Mouse (Mus musculus) stomach, embryonic 14.5 days (tissue): ENCODE measurements around the gene Nkain4. TPM values are rescaled to one million over a fixed set of nuclear protein-coding genes. Genes with fewer than 3 reads are reported as not detected.

Experiments used
- ATAC-seq: fragments of 200-750 bp; cut with Nextera tagmentation; 2 replicates; pipeline ENCODE4 v1.8.0; 2017; ENCODE audit warnings: low read depth, moderate TSS enrichment; ENCODE audit not compliant: insufficient number of reproducible peaks, insufficient read depth, low FRiP score
- H3K27ac ChIP-seq: fragments of 300-500 bp; sonication (generic); 2 replicates; pipeline ENCODE4 v1.5.1; 2014; ENCODE audit warnings: mild to moderate bottlenecking, low read length, moderate library complexity, mixed read lengths
- H3K27me3 ChIP-seq: fragments of 300-500 bp; sonication (generic); 2 replicates; pipeline ENCODE4 v1.6.1; 2014; ENCODE audit warnings: low read length, control low read depth, mixed read lengths; ENCODE audit not compliant: control insufficient read depth, insufficient read depth
- H3K36me3 ChIP-seq: fragments of 300-500 bp; sonication (generic); 2 replicates; pipeline ENCODE4 v1.6.1; 2014; ENCODE audit warnings: mild to moderate bottlenecking, control low read depth, low read length, moderate library complexity, mixed read lengths; ENCODE audit not compliant: control insufficient read depth, insufficient read depth
- H3K4me1 ChIP-seq: fragments of 300-500 bp; sonication (generic); 2 replicates; pipeline ENCODE4 v1.6.1; 2014; ENCODE audit warnings: low read length, control low read depth, mixed read lengths; ENCODE audit not compliant: control insufficient read depth, insufficient read depth
- H3K4me2 ChIP-seq: fragments of 300-500 bp; sonication (generic); replicated peaks from 2 replicates; pipeline ENCODE4 v1.6.1; 2014; ENCODE audit warnings: low read depth, low read length, control low read depth
- H3K4me3 ChIP-seq: fragments of 300-500 bp; sonication (generic); 2 replicates; pipeline ENCODE4 v1.5.1; 2014; ENCODE audit warnings: low read depth, low read length, control low read depth
- H3K9ac ChIP-seq: fragments of 300-500 bp; sonication (generic); replicated peaks from 2 replicates; pipeline ENCODE4 v1.6.1; 2014; ENCODE audit warnings: low read depth, mild to moderate bottlenecking, control low read depth, low read length, moderate library complexity, mixed read lengths
- H3K9me3 ChIP-seq: fragments of 300-500 bp; sonication (generic); 2 replicates; pipeline ENCODE4 v1.6.1; 2016; ENCODE audit warnings: low read depth, low read length, control low read depth; ENCODE audit not compliant: control insufficient read depth
- WGBS: fragments of 180-500 bp; shearing (Covaris S2); extraction: QIAGEN DNeasy Blood & Tissue Kit; methylation state at CpG from one replicate; pipeline ENCODE4 v1.1.7; 2014; 5-methylcytosine and 5-hydroxymethylcytosine counted together
- polyA plus RNA-seq: library from polyadenylated mRNA; unstranded; fragments of >200 nt; fragmentation: Nextera tagmentation; extraction: Ambion mirVana; gene quantifications from 2 replicates; pipeline ENCODE4 v1.2.1, GENCODE M21; 2014

The Nkain4 gene
- polyA plus RNA-seq, result 66.2 and 72.2 TPM in 2 replicates

DNA sequence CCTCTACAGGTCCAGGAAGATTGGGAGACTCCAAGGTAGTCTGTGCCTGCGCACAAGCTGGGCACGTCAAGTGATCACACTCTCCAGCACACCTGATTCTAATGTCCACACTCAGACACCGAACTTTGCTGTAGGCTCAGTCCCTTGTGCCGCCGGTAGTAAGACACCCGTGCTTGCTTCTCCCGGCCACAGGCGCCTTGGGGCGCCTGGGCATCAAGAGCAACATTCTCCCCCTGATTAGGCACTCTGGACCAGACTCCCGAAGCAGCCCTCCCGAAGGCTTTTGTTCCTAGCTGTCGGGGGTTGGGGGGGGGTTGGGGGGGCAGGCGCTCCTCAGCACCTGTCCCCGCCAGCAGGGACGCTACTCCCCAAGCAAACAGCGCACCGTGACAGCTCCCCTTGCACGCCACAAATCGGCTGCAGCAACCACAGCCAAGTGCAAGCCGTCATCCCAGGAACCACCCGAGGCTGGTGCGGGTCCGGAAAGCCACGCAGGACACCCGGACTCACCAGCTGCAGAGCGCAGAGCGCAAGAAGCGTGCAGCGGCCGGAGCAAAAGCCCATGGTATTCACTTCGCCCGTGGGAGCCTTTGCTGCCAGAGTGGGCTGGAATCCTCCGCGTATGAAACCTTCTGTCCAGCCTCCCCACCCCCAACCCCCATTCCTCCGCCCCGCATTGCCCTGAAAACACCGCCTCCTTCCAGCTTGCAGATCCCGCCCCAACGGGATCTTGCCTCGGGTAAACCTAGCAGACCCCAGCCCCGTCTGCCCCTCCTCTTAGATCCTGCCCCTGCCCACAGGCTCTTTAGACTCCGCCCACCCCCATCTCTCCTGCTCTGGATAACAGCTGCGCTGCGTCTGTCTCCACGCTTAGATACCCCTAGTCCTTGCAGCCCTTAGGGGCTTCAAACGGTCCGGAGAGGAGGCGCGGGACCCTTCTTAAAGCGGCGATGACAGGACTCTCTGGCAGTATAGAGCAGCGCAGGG, at the start of gene Nkain4:
Gene Nkain4 (minus strand): TSS at position 639 of the 987 bp plus-strand sequence.
- peak; percentile 93 for ATAC-seq
- Histone ChIP-seq H3K36me3 (no peaks in the 10 kb centered on the region), H3K4me2 (peak within 1 kb of the TSS; percentile 75), H3K9ac (peak within 1 kb of the TSS; percentile 53), H3K27ac (peak within 1 kb of the TSS; percentile 89), H3K4me3 (peak within 1 kb of the TSS; percentile 57), H3K9me3 (no peaks in the 10 kb centered on the region), H3K27me3 (no peaks in the 10 kb centered on the region), H3K4me1 (peaks cover 31% of the 10 kb centered on the region)
- under 1% methylated on average over 52 of the region's 52 CpGs for WGBS

DNA sequence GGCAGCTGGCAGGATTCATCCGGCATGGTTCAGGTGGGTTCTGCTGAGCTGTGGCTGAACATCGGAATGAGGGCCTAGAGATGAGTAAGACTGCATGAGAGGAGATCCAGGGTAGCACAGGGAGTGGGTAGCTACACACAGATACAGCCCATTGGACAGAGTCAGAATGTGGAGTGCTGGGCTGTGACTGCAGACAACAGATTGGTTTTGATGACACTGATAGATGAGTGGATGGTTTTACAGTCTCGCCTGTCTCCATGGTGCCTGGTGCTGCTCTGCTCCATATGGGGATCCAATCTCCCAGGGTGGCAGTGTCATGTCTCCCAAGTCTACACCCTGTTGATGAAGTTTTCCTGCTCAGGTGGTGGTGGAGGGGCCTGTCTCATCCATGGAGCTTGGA, 42.4 kb upstream of the Nkain4 start:
- no peak overlapping the region for H3K27ac ChIP-seq
- H3K36me3 ChIP-seq, result no peaks in the 10 kb centered on the region
- no peaks in the 10 kb centered on the region for H3K27me3 ChIP-seq
- 76% methylated on average over 3 of the region's 3 CpGs for WGBS
- no peak for ATAC-seq
- H3K9me3 ChIP-seq, result no peaks in the 10 kb centered on the region
- H3K4me2 ChIP-seq, result no peak overlapping the region
- no peaks in the 10 kb centered on the region for H3K4me1 ChIP-seq
- no peak overlapping the region for H3K4me3 ChIP-seq
- no peak overlapping the region for H3K9ac ChIP-seq

DNA sequence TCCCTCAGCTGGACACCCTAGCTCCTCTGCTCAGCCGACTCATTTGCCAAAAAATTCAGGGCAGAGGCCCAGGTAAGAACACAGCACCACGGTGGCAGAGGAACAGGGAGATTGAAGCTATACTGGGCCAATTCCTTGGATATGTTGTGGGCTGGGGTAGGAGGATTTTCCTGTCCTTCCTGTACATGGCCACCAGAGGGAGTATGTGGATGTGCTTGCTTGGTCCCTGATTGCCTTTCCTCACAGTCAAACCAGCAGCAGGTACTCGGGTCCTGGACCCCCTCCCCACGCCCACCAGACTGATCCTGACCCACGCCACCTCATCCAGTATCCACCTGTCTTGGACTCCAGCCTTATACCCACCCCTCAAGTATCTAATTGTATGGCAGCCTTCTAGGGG, 41.9 kb upstream of the Nkain4 start:
- no peaks in the 10 kb centered on the region for H3K9me3 ChIP-seq
- H3K4me2 ChIP-seq, result no peak overlapping the region
- ATAC-seq, result peak; percentile 42; the same call in 1 of the 2 replicates
- no peak overlapping the region for H3K27ac ChIP-seq
- H3K4me3 ChIP-seq, result no peak overlapping the region
- no peaks in the 10 kb centered on the region for H3K4me1 ChIP-seq
- no peaks in the 10 kb centered on the region for H3K36me3 ChIP-seq
- H3K27me3 ChIP-seq, result no peaks in the 10 kb centered on the region
- H3K9ac ChIP-seq, result no peak overlapping the region
- WGBS, result 8% methylated on average over 5 of the region's 5 CpGs

DNA sequence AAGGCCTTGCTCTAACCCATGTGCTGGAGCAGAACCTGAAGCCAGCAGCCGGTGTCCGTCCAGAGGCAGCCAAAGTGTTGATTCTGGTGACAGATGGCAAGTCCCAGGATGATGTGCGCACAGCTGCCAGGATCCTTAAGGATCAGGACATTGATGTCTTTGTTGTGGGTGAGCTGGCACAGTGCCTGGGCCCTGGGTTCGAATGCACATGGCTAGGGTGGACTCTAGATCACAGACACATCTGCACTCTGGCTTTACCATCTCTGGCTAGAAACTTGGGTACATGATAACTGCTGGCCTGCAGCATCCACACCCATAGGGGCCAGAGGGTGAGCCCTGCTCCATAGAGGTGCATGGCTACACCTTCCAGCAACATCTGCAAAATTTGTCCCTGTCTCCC, 41.0 kb upstream of the Nkain4 start:
- Histone ChIP-seq H3K27me3 (no peaks in the 10 kb centered on the region), H3K27ac (no peak overlapping the region), H3K9me3 (no peaks in the 10 kb centered on the region), H3K4me2 (no peak overlapping the region), H3K4me3 (no peak overlapping the region), H3K9ac (no peak overlapping the region), H3K4me1 (no peaks in the 10 kb centered on the region), H3K36me3 (no peaks in the 10 kb centered on the region)
- 80% methylated on average over 4 of the region's 4 CpGs for WGBS
- ATAC-seq, result no peak

DNA sequence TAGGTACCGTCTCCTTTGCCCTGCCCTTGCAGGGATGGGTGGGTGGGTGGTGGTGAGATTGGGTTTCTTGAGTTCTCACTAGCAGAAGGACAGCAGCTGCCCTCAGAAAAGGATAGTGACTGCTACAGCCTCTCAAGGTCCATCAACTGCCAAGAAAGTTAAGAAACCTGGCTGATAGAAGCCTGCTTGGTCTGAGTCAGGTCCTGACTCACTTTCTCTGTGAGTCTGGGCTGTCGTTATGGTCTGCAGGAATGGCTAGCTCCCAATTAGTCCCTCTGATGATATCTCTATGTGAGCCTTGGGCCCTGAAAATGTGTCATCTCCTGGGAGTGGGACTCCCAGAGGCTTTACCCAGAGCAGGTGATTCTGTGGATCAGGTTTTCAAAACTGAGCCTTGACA, 39.9 kb upstream of the Nkain4 start:
- no peak overlapping the region for H3K27ac ChIP-seq
- no peaks in the 10 kb centered on the region for H3K27me3 ChIP-seq
- H3K36me3 ChIP-seq, result no peaks in the 10 kb centered on the region
- H3K9me3 ChIP-seq, result no peaks in the 10 kb centered on the region
- WGBS, result 77% methylated on average over 2 of the region's 2 CpGs
- no peak overlapping the region for H3K4me2 ChIP-seq
- no peaks in the 10 kb centered on the region for H3K4me1 ChIP-seq
- H3K9ac ChIP-seq, result no peak overlapping the region
- no peak overlapping the region for H3K4me3 ChIP-seq
- no peak for ATAC-seq

DNA sequence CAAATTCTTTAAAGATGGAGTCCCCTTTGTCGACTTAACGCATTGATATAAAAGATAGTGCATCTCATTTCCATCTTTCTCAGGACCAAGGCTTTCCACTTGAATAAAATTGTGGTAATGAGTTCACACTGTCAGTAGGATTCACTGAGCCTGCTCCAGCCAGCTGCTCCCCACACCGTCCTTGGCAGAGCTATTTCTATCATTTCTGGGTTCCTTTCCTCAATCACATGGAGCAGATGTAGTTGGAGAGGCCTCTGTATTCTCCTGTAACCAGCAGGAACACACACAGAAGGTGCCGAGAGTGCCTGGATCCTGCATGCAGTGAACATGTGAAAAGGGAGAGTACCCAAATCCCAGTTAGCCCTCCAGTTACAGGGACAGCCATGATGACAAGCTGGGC, 35.8 kb upstream of the Nkain4 start:
- no peak overlapping the region for H3K4me3 ChIP-seq
- no peak for ATAC-seq
- H3K4me1 ChIP-seq, result no peaks in the 10 kb centered on the region
- 78% methylated on average over 4 of the region's 4 CpGs for WGBS
- H3K4me2 ChIP-seq, result no peak overlapping the region
- no peaks in the 10 kb centered on the region for H3K27me3 ChIP-seq
- no peaks in the 10 kb centered on the region for H3K36me3 ChIP-seq
- H3K9ac ChIP-seq, result no peak overlapping the region
- no peaks in the 10 kb centered on the region for H3K9me3 ChIP-seq
- no peak overlapping the region for H3K27ac ChIP-seq

DNA sequence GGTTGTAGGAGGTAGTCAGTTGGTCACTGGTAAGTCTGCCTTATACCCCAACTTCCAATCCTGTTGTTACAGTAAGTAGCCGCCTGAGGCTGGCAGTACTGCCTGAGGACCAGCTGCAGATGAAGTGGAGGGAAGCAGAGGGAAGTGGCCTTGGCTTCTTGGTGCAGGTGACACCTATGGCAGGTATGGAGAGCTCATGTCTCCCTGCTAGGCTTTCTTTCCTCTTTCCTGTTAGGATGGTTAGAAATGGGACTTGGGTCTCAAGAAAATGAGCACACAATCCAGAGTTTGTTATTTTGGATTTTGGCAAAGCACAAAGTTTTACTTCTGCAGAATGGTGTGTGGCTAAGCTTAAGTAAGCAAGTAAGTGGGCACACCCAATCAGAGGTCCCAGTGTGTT, 34.4 kb upstream of the Nkain4 start:
- no peak overlapping the region for H3K9ac ChIP-seq
- no peak overlapping the region for H3K27ac ChIP-seq
- 70% methylated on average over 1 of the region's 1 CpGs for WGBS
- no peak overlapping the region for H3K4me3 ChIP-seq
- no peak overlapping the region for H3K4me2 ChIP-seq
- no peaks in the 10 kb centered on the region for H3K36me3 ChIP-seq
- no peak for ATAC-seq
- H3K9me3 ChIP-seq, result no peaks in the 10 kb centered on the region
- no peaks in the 10 kb centered on the region for H3K27me3 ChIP-seq
- H3K4me1 ChIP-seq, result no peaks in the 10 kb centered on the region

DNA sequence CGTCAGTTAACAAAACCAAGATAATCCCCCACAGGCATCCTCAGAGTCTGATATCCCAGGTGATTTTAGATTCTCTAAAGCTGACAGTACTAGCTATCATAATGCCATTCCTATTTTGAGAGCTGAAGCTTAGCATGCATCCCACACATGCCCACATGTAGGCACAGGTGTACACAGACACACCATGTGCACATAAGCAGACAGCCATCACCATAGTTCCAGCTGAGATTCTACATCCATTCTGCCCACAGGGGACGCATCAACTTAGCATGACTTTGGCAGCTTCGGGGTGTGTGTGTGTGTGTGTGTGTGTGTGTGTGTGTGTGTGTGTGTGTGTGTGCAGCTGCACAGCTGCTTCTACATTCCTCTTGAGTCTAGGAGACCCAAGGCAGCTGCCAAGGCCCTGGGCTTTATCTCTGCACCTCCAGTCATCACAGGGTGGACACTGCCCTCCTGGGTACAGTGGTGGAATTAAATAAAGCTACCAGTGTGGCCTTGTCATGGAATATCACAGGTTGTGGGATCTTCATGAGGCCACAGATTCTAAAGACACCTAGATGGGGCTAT, 33.9 kb upstream of the Nkain4 start:
- Histone ChIP-seq H3K9ac (no peak overlapping the region), H3K36me3 (no peaks in the 10 kb centered on the region), H3K9me3 (no peaks in the 10 kb centered on the region), H3K27me3 (no peaks in the 10 kb centered on the region), H3K4me1 (no peaks in the 10 kb centered on the region), H3K4me3 (no peak overlapping the region), H3K4me2 (no peak overlapping the region), H3K27ac (no peak overlapping the region; the same call in 1 of the 2 replicates)
- ATAC-seq, result no peak
- WGBS, result 71% methylated on average over 3 of the region's 3 CpGs
